Mouse (Mus musculus): ENCODE results near the gene Zrsr1. TPM values are rescaled to one million over a fixed set of nuclear protein-coding genes. Genes with fewer than 3 reads are reported as not detected.

The Zrsr1 gene
- total and polyA plus RNA-seq, 3 experiments: 10.4 to 15.8 TPM; not detected in 1

DNA sequence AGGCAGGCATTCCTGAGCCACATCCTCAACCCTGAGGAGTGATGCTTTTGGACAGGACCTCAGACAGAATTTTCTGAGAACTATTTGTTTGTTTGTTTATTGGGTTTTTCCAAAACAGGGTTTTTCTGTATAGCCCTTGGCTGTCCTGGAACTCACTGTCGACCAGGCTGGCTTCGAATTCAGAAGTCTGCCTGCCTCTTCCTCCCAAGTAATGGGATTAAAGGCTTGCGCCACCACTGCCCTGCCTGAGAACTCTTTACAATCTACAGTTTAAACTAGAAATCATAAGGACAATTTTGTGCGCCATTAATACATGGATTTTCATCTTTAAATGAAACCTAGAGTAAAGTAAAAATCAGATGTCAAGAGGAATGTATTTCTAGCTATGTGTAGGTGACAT, 23.7 kb downstream of the Zrsr1 start:
- H3K79me2 ChIP-seq (ENCODE audit: control insufficient read depth, insufficient read depth, low read length, poor library complexity): peaks cover 44% of the 10 kb centered on the region
- H3K4me1 ChIP-seq (ENCODE audit: control insufficient read depth in 1 of 2, insufficient read depth in 2 of 2, low read length in 2 of 2): peaks cover 14 to 16% of the 10 kb centered on the region in 2 experiments; a peak in 3 of 4 replicates
- no peak overlapping the region for H3K9ac ChIP-seq (ENCODE audit: control insufficient read depth, low read depth, low read length, poor library complexity, severe bottlenecking)
- no peak overlapping the region for H3K27ac ChIP-seq (ENCODE audit: control insufficient read depth, low read depth, low read length)
- no peak overlapping the region for H3K4me3 ChIP-seq (ENCODE audit: control insufficient read depth in 1 of 2, insufficient read depth in 1 of 2, low read depth in 2 of 2, low read length in 2 of 2)
- no peak for DNase-seq (ENCODE audit: low read depth, low spot score)
- TF ChIP-seq TBP (IDR thresholded peaks at IDR 0.05; ENCODE audit: low read depth, low read length) (no peak), EP300 (IDR thresholded peaks at IDR 0.05; ENCODE audit: low read depth in 1 of 2, low read length in 2 of 2) (no peak), NRF1 (IDR thresholded peaks at IDR 0.05; ENCODE audit: insufficient read depth, low read depth, low read length, poor library complexity, severe bottlenecking) (no peak), MYB (IDR thresholded peaks at IDR 0.05; ENCODE audit: low read depth, low read length) (no peak), E2F4 (IDR thresholded peaks at IDR 0.05; ENCODE audit: borderline replicate concordance, low read depth, low read length) (no peak), RAD21 (IDR thresholded peaks at IDR 0.05; ENCODE audit: low read depth, low read length) (no peak), ETS1 (IDR thresholded peaks at IDR 0.05; ENCODE audit: low read depth, low read length) (no peak), MXI1 (IDR thresholded peaks at IDR 0.05; ENCODE audit: low read depth, low read length) (no peak), RCOR1 (IDR thresholded peaks at IDR 0.05; ENCODE audit: low read depth, low read length) (no peak), TAL1 (IDR thresholded peaks at IDR 0.05; ENCODE audit: low read length) (no peak)
- no peaks in the 10 kb centered on the region for H3K9me3 ChIP-seq (replicated peaks; ENCODE audit: insufficient read depth, low read length)
- H3K27me3 ChIP-seq (ENCODE audit: control insufficient read depth in 1 of 2, insufficient read depth in 2 of 2, low read length in 2 of 2): no peaks in the 10 kb centered on the region
- peaks cover 57 to 70% of the 10 kb centered on the region in 2 experiments for H3K36me3 ChIP-seq (ENCODE audit: control insufficient read depth in 1 of 2, insufficient read depth in 2 of 2, low read length in 2 of 2)

DNA sequence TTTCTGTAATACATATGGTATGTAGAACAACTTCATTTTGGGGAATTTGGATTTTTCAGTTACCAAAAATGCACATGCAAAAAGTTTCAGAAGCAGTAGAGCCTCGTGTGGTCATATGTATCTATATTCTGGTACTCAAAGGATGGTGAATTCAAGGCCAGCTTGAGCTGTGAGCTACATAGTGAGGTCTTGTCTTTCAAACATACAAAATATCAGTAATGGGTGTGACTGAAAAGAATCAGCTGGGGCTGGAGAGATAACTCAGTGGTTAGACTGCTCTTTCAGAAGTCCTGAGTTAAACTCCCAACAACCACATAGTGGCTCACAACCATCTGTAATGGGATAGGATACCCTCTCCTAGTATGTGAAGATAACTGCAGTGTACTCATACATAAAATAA, 26.5 kb downstream of the Zrsr1 start:
- Histone ChIP-seq H3K36me3 (ENCODE audit: control insufficient read depth in 1 of 2, insufficient read depth in 2 of 2, low read length in 2 of 2) (peaks cover 45 to 86% of the 10 kb centered on the region in 2 experiments), H3K4me3 (ENCODE audit: control insufficient read depth in 1 of 2, insufficient read depth in 1 of 2, low read depth in 2 of 2, low read length in 2 of 2) (no peak overlapping the region), H3K27ac (ENCODE audit: control insufficient read depth, low read depth, low read length) (no peak overlapping the region), H3K9ac (ENCODE audit: control insufficient read depth, low read depth, low read length, poor library complexity, severe bottlenecking) (no peak overlapping the region), H3K79me2 (ENCODE audit: control insufficient read depth, insufficient read depth, low read length, poor library complexity) (peaks cover 21% of the 10 kb centered on the region), H3K9me3 (replicated peaks; ENCODE audit: insufficient read depth, low read length) (no peaks in the 10 kb centered on the region), H3K4me1 (ENCODE audit: control insufficient read depth in 1 of 2, insufficient read depth in 2 of 2, low read length in 2 of 2) (peaks cover 10% of the 10 kb centered on the region in 2 experiments; a peak in 2 of 4 replicates), H3K27me3 (ENCODE audit: control insufficient read depth in 1 of 2, insufficient read depth in 2 of 2, low read length in 2 of 2) (no peaks in the 10 kb centered on the region)
- no peak for TF ChIP-seq RAD21 (IDR thresholded peaks at IDR 0.05; ENCODE audit: low read depth, low read length)
- peak; percentile 54; the same call in 1 of the 2 replicates for TF ChIP-seq RCOR1 (IDR thresholded peaks at IDR 0.05; ENCODE audit: low read depth, low read length)
- peak; percentile 40; the same call in 1 of the 2 replicates for TF ChIP-seq MXI1 (IDR thresholded peaks at IDR 0.05; ENCODE audit: low read depth, low read length)
- peak; percentile 20 for TF ChIP-seq TAL1 (IDR thresholded peaks at IDR 0.05; ENCODE audit: low read length)
- peak; percentile 89 for TF ChIP-seq GATA1 (IDR thresholded peaks at IDR 0.05; ENCODE audit: low read depth, low read length)
- no peak for TF ChIP-seq JUND (IDR thresholded peaks at IDR 0.05; ENCODE audit: low read depth, low read length)
- no peak for TF ChIP-seq MYB (IDR thresholded peaks at IDR 0.05; ENCODE audit: low read depth, low read length)
- no peak for TF ChIP-seq ZKSCAN1 (IDR thresholded peaks at IDR 0.05; ENCODE audit: low read depth, low read length)
- TF ChIP-seq MAFK (IDR thresholded peaks at IDR 0.05; ENCODE audit: borderline replicate concordance, low read depth, low read length): no peak
- TF ChIP-seq TBP (IDR thresholded peaks at IDR 0.05; ENCODE audit: low read depth, low read length): no peak
- no peak for TF ChIP-seq E2F4 (IDR thresholded peaks at IDR 0.05; ENCODE audit: borderline replicate concordance, low read depth, low read length)
- no peak for TF ChIP-seq SMC3 (IDR thresholded peaks at IDR 0.05; ENCODE audit: low read depth, low read length)
- TF ChIP-seq ZNF384 (IDR thresholded peaks at IDR 0.05; ENCODE audit: low read depth, low read length): no peak
- peak; percentile 95 for TF ChIP-seq ETS1 (IDR thresholded peaks at IDR 0.05; ENCODE audit: low read depth, low read length)
- TF ChIP-seq EP300 (IDR thresholded peaks at IDR 0.05; ENCODE audit: low read depth in 1 of 2, low read length in 2 of 2): peak; percentile 41 to 55; a peak in 2 of 4 replicates
- peak; percentile 95 for TF ChIP-seq SIN3A (IDR thresholded peaks at IDR 0.05; ENCODE audit: low read length)
- TF ChIP-seq POLR2A (IDR thresholded peaks at IDR 0.05; ENCODE audit: control insufficient read depth in 1 of 2, insufficient read depth in 1 of 2, low read depth in 1 of 2, low read length in 2 of 2, poor library complexity in 1 of 2): no peak
- TF ChIP-seq UBTF (IDR thresholded peaks at IDR 0.05; ENCODE audit: borderline replicate concordance, insufficient read depth, low read depth, low read length): no peak
- peak; percentile 70 for DNase-seq (ENCODE audit: low read depth, low spot score)

Measured in MEL (cell line).